Mouse (Mus musculus) retina, postnatal 7 days (tissue): ENCODE results near the gene Pax6.

Source experiments
- DNase-seq: peaks from one replicate; pipeline ENCODE4 v3.0.0-alpha.2; 2012; ENCODE audit warnings: low read depth, low spot score

The Pax6 gene

GRCm38 (mm10) chr2:105671116-105671797, 2.6 kb downstream of the Pax6 start:
- DNase-seq, result no peak

GRCm38 (mm10) chr2:105671798-105672595, 3.3 kb downstream of the Pax6 start:
- DNase-seq, result no peak

- no peak for DNase-seq
These were observed 3.9 kb downstream of the Pax6 start for GRCm38 (mm10) chr2:105672596-105672960.

GRCm38 (mm10) chr2:105673054-105673453, 4.4 kb downstream of the Pax6 start:
- no peak for DNase-seq

GRCm38 (mm10) chr2:105673631-105674060, 4.9 kb downstream of the Pax6 start:
- no peak for DNase-seq

GRCm38 (mm10) chr2:105674061-105674874, 5.6 kb downstream of the Pax6 start:
- DNase-seq, result no peak

GRCm38 (mm10) chr2:105674875-105675729, 6.4 kb downstream of the Pax6 start:
- no peak for DNase-seq

GRCm38 (mm10) chr2:105675730-105676079, 7.0 kb downstream of the Pax6 start:
- DNase-seq, result no peak

GRCm38 (mm10) chr2:105676080-105676908, 7.6 kb downstream of the Pax6 start:
- no peak for DNase-seq

GRCm38 (mm10) chr2:105676909-105677433, 8.3 kb downstream of the Pax6 start:
- DNase-seq, result no peak

GRCm38 (mm10) chr2:105677434-105678105, 8.9 kb downstream of the Pax6 start:
- no peak for DNase-seq

- no peak for DNase-seq
These were observed 9.6 kb downstream of the Pax6 start for GRCm38 (mm10) chr2:105678306-105678705.

- no peak for DNase-seq
These were observed 10.2 kb downstream of the Pax6 start for GRCm38 (mm10) chr2:105678880-105679321.

- no peak for DNase-seq
These were observed 10.6 kb downstream of the Pax6 start for GRCm38 (mm10) chr2:105679331-105679730.

GRCm38 (mm10) chr2:105680146-105680998, 11.7 kb downstream of the Pax6 start:
- no peak for DNase-seq

GRCm38 (mm10) chr2:105680999-105681710, 12.5 kb downstream of the Pax6 start:
- no peak for DNase-seq

GRCm38 (mm10) chr2:105682011-105682501, 13.4 kb downstream of the Pax6 start:
- DNase-seq, result no peak
